Mouse (Mus musculus): ENCODE measurements around the gene Pde8b. TPM values are rescaled to one million over a fixed set of nuclear protein-coding genes. Genes with fewer than 3 reads are reported as not detected.

Pde8b gene
- polyA plus RNA-seq, 1 experiment from 2014 or later, result 9.9 TPM

DNA sequence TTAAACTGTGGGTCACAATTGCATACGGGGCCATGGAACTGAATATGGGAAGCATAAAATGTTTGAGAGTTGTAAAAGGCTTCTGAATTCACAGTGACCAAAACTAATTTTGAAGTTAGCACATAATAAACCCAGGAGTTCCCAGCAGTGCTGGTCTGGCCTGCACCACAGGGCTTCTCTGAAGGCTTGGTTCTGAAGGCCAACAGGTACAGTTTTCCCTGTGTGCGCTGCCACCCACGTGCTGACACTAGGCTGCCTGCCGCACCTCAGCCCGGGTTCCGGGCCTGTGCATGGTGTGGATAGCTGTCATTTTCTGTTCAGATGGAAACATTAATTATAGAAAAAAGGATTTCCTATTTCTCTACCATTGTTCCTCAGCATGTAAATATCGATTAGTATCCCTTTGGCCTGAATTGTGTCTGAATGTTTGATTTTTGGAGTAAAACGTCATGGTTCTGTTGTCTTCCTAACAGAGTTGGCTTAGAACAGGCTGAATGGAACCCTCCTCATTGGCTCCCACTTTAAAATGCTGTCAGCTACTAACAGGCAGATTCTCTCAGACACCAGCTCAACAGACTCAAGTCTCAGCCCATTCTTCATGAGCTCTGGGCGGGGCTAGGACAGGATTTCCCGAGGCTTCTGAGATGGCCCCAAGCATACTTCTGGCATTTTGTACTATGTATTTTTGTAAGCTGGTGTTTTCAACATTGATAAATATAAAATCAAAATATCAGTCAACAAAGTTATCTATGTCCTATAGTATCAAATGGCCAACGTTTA, 193.4 kb downstream of the Pde8b start:
- no peak overlapping the region for H3K27ac ChIP-seq (ENCODE audit: low read depth, low read length)
- no peak overlapping the region for H3K4me2 ChIP-seq (ENCODE audit: low read depth, low read length)
- no peak overlapping the region for H3K4me3 ChIP-seq (ENCODE audit: low read depth, low read length)
- WGBS, result 88% methylated on average over 11 of the region's 11 CpGs
- no peaks in the 10 kb centered on the region for H3K4me1 ChIP-seq (ENCODE audit: control insufficient read depth, insufficient read depth, low read length)
- no peaks in the 10 kb centered on the region for H3K36me3 ChIP-seq (ENCODE audit: control insufficient read depth, insufficient read depth, low read length)
- H3K9me3 ChIP-seq (ENCODE audit: control insufficient read depth, low read length), result no peaks in the 10 kb centered on the region
- ATAC-seq (ENCODE audit: low read depth), result no peak
- no peak overlapping the region for H3K9ac ChIP-seq (replicated peaks; ENCODE audit: low read depth, low read length)
- H3K27me3 ChIP-seq (ENCODE audit: control insufficient read depth, insufficient read depth, low read length), result no peaks in the 10 kb centered on the region

DNA sequence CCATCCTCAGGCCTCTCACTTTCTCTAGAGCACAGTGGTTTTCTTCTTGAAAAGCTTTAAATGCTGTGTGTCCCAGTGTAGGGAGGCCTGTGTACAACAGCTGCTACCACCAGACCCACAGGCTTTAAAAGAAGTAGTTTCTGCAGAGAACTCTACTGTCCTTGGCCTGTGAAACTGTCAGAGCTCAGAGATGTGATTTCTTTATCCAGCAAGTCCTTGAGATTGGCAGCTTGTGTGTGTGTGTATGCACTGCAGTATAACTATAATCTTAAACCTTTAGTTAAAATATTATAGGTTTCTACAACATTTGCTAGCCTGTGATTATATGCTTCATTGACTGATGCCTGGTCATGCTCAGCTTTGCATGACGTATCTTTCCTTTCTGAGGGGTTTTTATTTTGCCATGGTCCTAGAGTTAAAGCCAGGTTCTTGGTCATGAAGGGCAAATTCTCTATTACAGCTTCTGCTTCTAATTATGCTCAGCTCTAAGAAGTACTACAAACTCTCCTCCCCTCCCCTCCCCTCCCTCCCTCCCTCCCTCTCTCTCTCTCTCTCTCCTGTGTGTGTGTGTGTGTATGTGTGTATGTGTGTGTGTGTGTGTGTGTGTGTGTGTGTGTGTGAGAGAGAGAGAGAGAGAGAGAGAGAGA, 194.3 kb downstream of the Pde8b start:
- H3K4me3 ChIP-seq (ENCODE audit: low read depth, low read length), result no peak overlapping the region
- WGBS, result 84% methylated on average over 1 of the region's 1 CpGs

DNA sequence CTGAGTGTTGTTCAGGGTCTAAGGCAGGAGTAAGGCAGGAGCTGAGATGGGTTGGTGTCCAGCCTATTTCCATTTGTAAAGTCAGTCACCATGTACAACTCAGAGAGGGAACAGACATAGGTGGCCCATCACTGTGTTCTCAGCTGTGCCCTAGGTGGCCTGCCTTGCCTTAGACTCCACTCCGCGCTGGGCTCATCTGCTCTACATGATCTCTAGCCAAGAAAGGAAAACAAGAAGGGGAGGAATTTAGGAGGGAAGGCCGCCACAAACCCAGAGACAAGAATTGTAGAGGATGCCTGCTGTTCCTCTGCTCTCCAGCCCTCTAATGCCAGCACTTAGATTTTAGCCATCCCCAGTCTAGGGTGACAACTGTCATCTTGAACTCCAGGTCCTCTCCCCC, 197.7 kb downstream of the Pde8b start:
- Histone ChIP-seq H3K4me2 (ENCODE audit: low read depth, low read length) (no peak overlapping the region), H3K36me3 (ENCODE audit: control insufficient read depth, insufficient read depth, low read length) (no peaks in the 10 kb centered on the region), H3K9me3 (ENCODE audit: control insufficient read depth, low read length) (no peaks in the 10 kb centered on the region), H3K4me1 (ENCODE audit: control insufficient read depth, insufficient read depth, low read length) (no peaks in the 10 kb centered on the region), H3K4me3 (ENCODE audit: low read depth, low read length) (no peak overlapping the region), H3K9ac (replicated peaks; ENCODE audit: low read depth, low read length) (no peak overlapping the region), H3K27me3 (ENCODE audit: control insufficient read depth, insufficient read depth, low read length) (no peaks in the 10 kb centered on the region), H3K27ac (ENCODE audit: low read depth, low read length) (no peak overlapping the region)
- ATAC-seq (ENCODE audit: low read depth), result no peak
- 83% methylated on average over 3 of the region's 3 CpGs for WGBS

More for the DNA sequence above, 194.3 kb downstream of the Pde8b start:
- Histone ChIP-seq H3K36me3 (ENCODE audit: control insufficient read depth, insufficient read depth, low read length) (no peaks in the 10 kb centered on the region), H3K4me1 (ENCODE audit: control insufficient read depth, insufficient read depth, low read length) (no peaks in the 10 kb centered on the region), H3K4me2 (ENCODE audit: low read depth, low read length) (no peak overlapping the region), H3K27me3 (ENCODE audit: control insufficient read depth, insufficient read depth, low read length) (no peaks in the 10 kb centered on the region), H3K27ac (ENCODE audit: low read depth, low read length) (no peak overlapping the region), H3K9me3 (ENCODE audit: control insufficient read depth, low read length) (no peaks in the 10 kb centered on the region), H3K9ac (replicated peaks; ENCODE audit: low read depth, low read length) (no peak overlapping the region)
- ATAC-seq (ENCODE audit: low read depth), result no peak

DNA sequence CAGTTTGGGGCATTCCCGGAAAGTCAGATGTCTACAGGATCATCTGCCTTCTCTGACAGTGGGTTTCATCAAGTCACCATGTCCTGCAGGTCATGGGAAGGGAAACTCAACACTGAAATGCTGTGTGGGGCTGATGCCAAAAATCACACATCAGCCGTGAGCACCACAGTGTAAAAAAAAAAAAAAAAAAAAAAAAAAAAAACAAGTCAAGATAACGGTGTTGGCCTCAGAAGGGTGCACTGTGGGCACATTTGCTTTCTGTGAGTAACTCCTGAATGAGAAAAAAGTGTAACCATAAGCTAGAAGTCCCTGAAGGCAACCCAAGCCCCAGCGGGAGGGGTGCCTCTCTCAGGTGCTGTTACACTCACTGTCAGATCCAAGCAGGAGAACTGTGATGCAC, 199.7 kb downstream of the Pde8b start:
- Histone ChIP-seq H3K9me3 (ENCODE audit: control insufficient read depth, low read length) (no peaks in the 10 kb centered on the region), H3K27me3 (ENCODE audit: control insufficient read depth, insufficient read depth, low read length) (no peaks in the 10 kb centered on the region), H3K36me3 (ENCODE audit: control insufficient read depth, insufficient read depth, low read length) (no peaks in the 10 kb centered on the region), H3K4me1 (ENCODE audit: control insufficient read depth, insufficient read depth, low read length) (no peaks in the 10 kb centered on the region), H3K4me2 (ENCODE audit: low read depth, low read length) (no peak overlapping the region), H3K27ac (ENCODE audit: low read depth, low read length) (no peak overlapping the region), H3K9ac (replicated peaks; ENCODE audit: low read depth, low read length) (no peak overlapping the region), H3K4me3 (ENCODE audit: low read depth, low read length) (no peak overlapping the region)
- no peak for ATAC-seq (ENCODE audit: low read depth)
- 86% methylated on average over 4 of the region's 4 CpGs for WGBS

DNA sequence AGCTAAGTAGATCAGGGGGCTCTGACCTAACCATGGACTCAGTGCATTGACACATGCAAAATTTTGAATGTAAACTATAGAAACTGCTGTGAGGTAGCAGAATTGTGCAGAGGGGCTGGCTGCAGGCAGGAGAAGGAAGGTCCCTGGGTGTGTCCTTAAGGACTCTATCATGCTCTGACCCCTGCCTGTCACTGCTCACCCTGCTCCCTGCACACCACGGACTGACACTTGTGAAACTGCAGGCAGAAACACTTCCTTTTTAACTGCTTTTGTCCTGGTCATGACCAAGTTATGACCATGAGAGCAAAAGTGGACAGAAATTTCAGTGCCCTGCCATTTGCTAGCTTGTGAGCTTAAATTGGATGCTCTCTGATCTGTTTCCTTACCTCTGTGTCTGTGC, 206.0 kb downstream of the Pde8b start:
- no peak for ATAC-seq (ENCODE audit: low read depth)
- no peak overlapping the region for H3K4me2 ChIP-seq (ENCODE audit: low read depth, low read length)
- H3K9me3 ChIP-seq (ENCODE audit: control insufficient read depth, low read length), result no peaks in the 10 kb centered on the region
- no peaks in the 10 kb centered on the region for H3K4me1 ChIP-seq (ENCODE audit: control insufficient read depth, insufficient read depth, low read length)
- no peaks in the 10 kb centered on the region for H3K36me3 ChIP-seq (ENCODE audit: control insufficient read depth, insufficient read depth, low read length)
- H3K4me3 ChIP-seq (ENCODE audit: low read depth, low read length), result no peak overlapping the region
- 50% methylated on average over 1 of the region's 1 CpGs for WGBS
- H3K9ac ChIP-seq (replicated peaks; ENCODE audit: low read depth, low read length), result no peak overlapping the region
- H3K27ac ChIP-seq (ENCODE audit: low read depth, low read length), result no peak overlapping the region
- H3K27me3 ChIP-seq (ENCODE audit: control insufficient read depth, insufficient read depth, low read length), result no peaks in the 10 kb centered on the region

DNA sequence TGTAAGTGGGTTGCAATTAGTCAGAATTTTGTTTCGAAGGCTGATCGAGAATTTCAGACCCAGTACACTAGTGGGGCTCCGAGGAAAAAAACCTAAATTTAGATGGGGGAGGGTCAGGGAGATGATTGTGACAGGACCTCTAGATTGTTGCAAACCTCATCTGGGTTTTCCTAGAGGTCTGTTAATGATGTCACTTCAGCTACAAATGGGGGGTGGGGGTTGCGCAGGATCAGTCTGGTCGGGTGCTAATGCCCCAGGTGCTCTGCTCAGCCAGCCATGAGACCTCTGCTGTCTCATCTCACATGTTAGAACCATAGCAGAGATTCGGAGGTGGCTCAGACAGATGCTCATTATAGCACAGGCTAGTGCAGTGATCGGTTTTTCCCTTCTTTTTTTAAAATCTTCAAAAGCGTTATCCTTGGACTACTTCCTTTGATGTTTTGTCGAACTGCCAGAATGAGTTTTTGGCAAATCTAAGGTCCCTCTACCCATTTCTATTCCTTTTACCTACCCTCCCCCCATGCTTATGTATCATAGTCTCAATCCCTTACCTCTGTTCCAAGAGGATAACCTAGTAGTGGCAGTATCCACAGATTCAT, 209.9 kb downstream of the Pde8b start:
- Histone ChIP-seq H3K9ac (replicated peaks; ENCODE audit: low read depth, low read length) (no peak overlapping the region), H3K27me3 (ENCODE audit: control insufficient read depth, insufficient read depth, low read length) (no peaks in the 10 kb centered on the region), H3K36me3 (ENCODE audit: control insufficient read depth, insufficient read depth, low read length) (no peaks in the 10 kb centered on the region), H3K4me3 (ENCODE audit: low read depth, low read length) (no peak overlapping the region), H3K4me1 (ENCODE audit: control insufficient read depth, insufficient read depth, low read length) (no peaks in the 10 kb centered on the region), H3K4me2 (ENCODE audit: low read depth, low read length) (no peak overlapping the region), H3K27ac (ENCODE audit: low read depth, low read length) (no peak overlapping the region), H3K9me3 (ENCODE audit: control insufficient read depth, low read length) (no peaks in the 10 kb centered on the region)
- no peak for ATAC-seq (ENCODE audit: low read depth)
- 88% methylated on average over 9 of the region's 9 CpGs for WGBS

DNA sequence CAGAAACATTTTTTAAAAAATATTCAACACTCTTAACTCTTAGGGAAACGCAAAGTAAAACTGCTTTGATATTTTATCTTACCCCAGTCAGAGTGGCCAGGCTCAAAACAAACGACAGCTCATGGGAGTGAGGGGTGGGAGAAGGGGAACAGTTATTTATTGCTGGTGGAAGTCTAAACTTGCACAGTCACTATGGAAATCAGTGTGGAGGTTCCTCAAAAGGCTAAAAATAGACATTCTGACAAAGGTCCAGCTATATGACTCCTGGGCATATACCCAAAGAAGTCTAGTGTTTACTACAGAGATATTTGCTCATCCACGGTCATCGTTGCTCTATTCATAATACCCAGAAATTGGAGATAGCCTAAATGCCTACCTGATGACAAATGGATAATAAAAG, 211.9 kb downstream of the Pde8b start:
- H3K9ac ChIP-seq (replicated peaks; ENCODE audit: low read depth, low read length), result no peak overlapping the region
- no peaks in the 10 kb centered on the region for H3K27me3 ChIP-seq (ENCODE audit: control insufficient read depth, insufficient read depth, low read length)
- no peaks in the 10 kb centered on the region for H3K36me3 ChIP-seq (ENCODE audit: control insufficient read depth, insufficient read depth, low read length)
- no peak for ATAC-seq (ENCODE audit: low read depth)
- no peak overlapping the region for H3K27ac ChIP-seq (ENCODE audit: low read depth, low read length)
- no peaks in the 10 kb centered on the region for H3K4me1 ChIP-seq (ENCODE audit: control insufficient read depth, insufficient read depth, low read length)
- 83% methylated on average over 4 of the region's 4 CpGs for WGBS
- no peak overlapping the region for H3K4me3 ChIP-seq (ENCODE audit: low read depth, low read length)
- H3K9me3 ChIP-seq (ENCODE audit: control insufficient read depth, low read length), result no peaks in the 10 kb centered on the region
- H3K4me2 ChIP-seq (ENCODE audit: low read depth, low read length), result no peak overlapping the region

DNA sequence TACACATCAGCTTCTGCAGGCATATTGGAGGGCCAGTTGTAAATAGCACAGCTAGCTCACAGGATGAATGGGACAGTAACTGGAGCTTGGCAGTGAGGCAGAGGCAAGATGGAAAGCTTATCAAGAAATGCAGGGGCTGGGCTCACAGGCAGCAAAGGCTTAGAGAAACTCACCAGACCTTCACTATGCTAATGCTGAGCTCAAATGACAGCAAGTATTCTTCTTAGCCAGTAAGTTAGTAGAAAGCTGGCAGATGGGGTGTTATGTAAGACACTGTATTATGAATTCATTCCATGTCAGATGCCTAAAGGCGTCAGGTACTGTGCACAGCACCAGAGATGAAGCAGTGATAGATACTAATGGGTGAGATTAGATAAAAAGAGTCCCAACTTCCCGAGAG, 215.4 kb downstream of the Pde8b start:
- H3K4me2 ChIP-seq (ENCODE audit: low read depth, low read length), result no peak overlapping the region
- no peaks in the 10 kb centered on the region for H3K27me3 ChIP-seq (ENCODE audit: control insufficient read depth, insufficient read depth, low read length)
- no peak overlapping the region for H3K9ac ChIP-seq (replicated peaks; ENCODE audit: low read depth, low read length)
- H3K36me3 ChIP-seq (ENCODE audit: control insufficient read depth, insufficient read depth, low read length), result no peaks in the 10 kb centered on the region
- H3K9me3 ChIP-seq (ENCODE audit: control insufficient read depth, low read length), result no peaks in the 10 kb centered on the region
- no peak overlapping the region for H3K4me3 ChIP-seq (ENCODE audit: low read depth, low read length)
- 81% methylated on average over 2 of the region's 2 CpGs for WGBS
- no peaks in the 10 kb centered on the region for H3K4me1 ChIP-seq (ENCODE audit: control insufficient read depth, insufficient read depth, low read length)
- no peak for ATAC-seq (ENCODE audit: low read depth)
- H3K27ac ChIP-seq (ENCODE audit: low read depth, low read length), result no peak overlapping the region

DNA sequence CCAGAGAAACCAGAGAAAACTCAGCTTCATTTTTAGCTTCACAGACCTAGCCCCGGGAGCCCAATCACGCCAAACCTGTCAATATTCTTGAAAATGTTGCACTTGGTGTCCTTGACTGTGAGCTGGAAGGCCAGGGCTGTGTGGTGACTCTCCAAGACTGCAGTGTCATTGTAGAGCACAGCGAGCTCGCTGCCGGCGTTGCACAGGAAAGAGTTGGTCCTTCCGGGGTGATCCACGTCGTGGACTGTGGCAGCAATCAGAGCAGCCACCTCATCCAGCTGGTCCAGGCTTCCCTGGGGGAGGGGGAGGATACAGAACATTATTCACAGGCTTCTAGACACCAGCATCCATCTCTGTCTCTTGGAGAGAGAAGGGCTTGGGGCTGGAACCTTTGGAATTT, 216.0 kb downstream of the Pde8b start:
- no peaks in the 10 kb centered on the region for H3K36me3 ChIP-seq (ENCODE audit: control insufficient read depth, insufficient read depth, low read length)
- ATAC-seq (ENCODE audit: low read depth), result no peak

More for the DNA sequence above, 216.0 kb downstream of the Pde8b start:
- Histone ChIP-seq H3K4me2 (ENCODE audit: low read depth, low read length) (no peak overlapping the region), H3K27ac (ENCODE audit: low read depth, low read length) (no peak overlapping the region), H3K27me3 (ENCODE audit: control insufficient read depth, insufficient read depth, low read length) (no peaks in the 10 kb centered on the region), H3K4me3 (ENCODE audit: low read depth, low read length) (no peak overlapping the region), H3K9me3 (ENCODE audit: control insufficient read depth, low read length) (no peaks in the 10 kb centered on the region), H3K4me1 (ENCODE audit: control insufficient read depth, insufficient read depth, low read length) (no peaks in the 10 kb centered on the region), H3K9ac (replicated peaks; ENCODE audit: low read depth, low read length) (no peak overlapping the region)
- 82% methylated on average over 9 of the region's 9 CpGs for WGBS
